Mouse (Mus musculus): Measurements from ENCODE around the gene Wipf2. TPM values are rescaled to one million over a fixed set of nuclear protein-coding genes. Genes with fewer than 3 reads are reported as not detected.

The Wipf2 gene
- polyA plus RNA-seq, 1 experiment from 2014 or later: 3.0 TPM

- peaks cover 16% of the 10 kb centered on the region; the same call in 1 of the 2 replicates for H3K27me3 ChIP-seq (replicated peaks)
- no peak overlapping the region for H3K4me2 ChIP-seq
- H3K27ac ChIP-seq (ENCODE audit: poor library complexity, severe bottlenecking): no peak overlapping the region
- ATAC-seq (ENCODE audit: insufficient number of reproducible peaks, low FRiP score): no peak
- no peaks in the 10 kb centered on the region for H3K36me3 ChIP-seq
- H3K4me1 ChIP-seq (replicated peaks): peaks cover 23% of the 10 kb centered on the region
- no peaks in the 10 kb centered on the region for H3K9me3 ChIP-seq (replicated peaks)
- WGBS: 89% methylated on average over 2 of the region's 2 CpGs
- H3K9ac ChIP-seq: no peak overlapping the region
- no peak overlapping the region for H3K4me3 ChIP-seq
These were observed 8.8 kb upstream of the Wipf2 start for GRCm38 (mm10) chr11:98854659-98855058.

- Histone ChIP-seq H3K9me3 (replicated peaks) (no peaks in the 10 kb centered on the region), H3K9ac (no peak overlapping the region), H3K27me3 (replicated peaks) (no peaks in the 10 kb centered on the region), H3K4me2 (no peak overlapping the region), H3K36me3 (no peaks in the 10 kb centered on the region), H3K27ac (ENCODE audit: poor library complexity, severe bottlenecking) (no peak overlapping the region), H3K4me3 (no peak overlapping the region), H3K4me1 (replicated peaks) (peaks cover 7% of the 10 kb centered on the region)
- 31% methylated on average over 14 of the region's 14 CpGs for WGBS
- ATAC-seq (ENCODE audit: insufficient number of reproducible peaks, low FRiP score): no peak
These were observed 4.4 kb upstream of the Wipf2 start for GRCm38 (mm10) chr11:98858759-98859731.

GRCm38 (mm10) chr11:98863751-98864429 is 452 bp downstream of the Wipf2 start:
- no peaks in the 10 kb centered on the region for H3K27me3 ChIP-seq (replicated peaks)
- peak overlapping the region; percentile 94 for H3K27ac ChIP-seq (ENCODE audit: poor library complexity, severe bottlenecking)
- no peaks in the 10 kb centered on the region for H3K9me3 ChIP-seq (replicated peaks)
- under 1% methylated on average over 39 of the region's 39 CpGs for WGBS
- peak overlapping the region; percentile 87 for H3K9ac ChIP-seq
- H3K4me3 ChIP-seq: peak overlapping the region; percentile 93
- peak overlapping the region; percentile 93 for H3K4me2 ChIP-seq
- H3K36me3 ChIP-seq: peaks cover 25% of the 10 kb centered on the region
- peaks cover 19% of the 10 kb centered on the region for H3K4me1 ChIP-seq (replicated peaks)
- ATAC-seq (ENCODE audit: insufficient number of reproducible peaks, low FRiP score): peak; percentile 68

GRCm38 (mm10) chr11:98867293-98867692 is 3.9 kb downstream of the Wipf2 start:
- H3K4me2 ChIP-seq: no peak overlapping the region
- H3K4me1 ChIP-seq (replicated peaks): peaks cover 36% of the 10 kb centered on the region
- no peak for ATAC-seq (ENCODE audit: insufficient number of reproducible peaks, low FRiP score)
- H3K36me3 ChIP-seq: peaks cover 39% of the 10 kb centered on the region
- no peaks in the 10 kb centered on the region for H3K27me3 ChIP-seq (replicated peaks)
- no peak overlapping the region for H3K9ac ChIP-seq
- no peaks in the 10 kb centered on the region for H3K9me3 ChIP-seq (replicated peaks)
- no peak overlapping the region for H3K27ac ChIP-seq (ENCODE audit: poor library complexity, severe bottlenecking)
- WGBS: 83% methylated on average over 12 of the region's 12 CpGs
- H3K4me3 ChIP-seq: no peak overlapping the region

- Histone ChIP-seq H3K9ac (no peak overlapping the region), H3K36me3 (peaks cover 48% of the 10 kb centered on the region), H3K4me2 (no peak overlapping the region), H3K4me3 (no peak overlapping the region), H3K4me1 (replicated peaks) (peaks cover 33% of the 10 kb centered on the region), H3K27ac (ENCODE audit: poor library complexity, severe bottlenecking) (no peak overlapping the region), H3K27me3 (replicated peaks) (no peaks in the 10 kb centered on the region), H3K9me3 (replicated peaks) (no peaks in the 10 kb centered on the region)
- WGBS: 90% methylated on average over 8 of the region's 8 CpGs
- ATAC-seq (ENCODE audit: insufficient number of reproducible peaks, low FRiP score): no peak
These were observed 6.5 kb downstream of the Wipf2 start for GRCm38 (mm10) chr11:98869906-98870305.

GRCm38 (mm10) chr11:98870791-98871190 is 7.4 kb downstream of the Wipf2 start:
- 74% methylated on average over 5 of the region's 5 CpGs for WGBS
- Histone ChIP-seq H3K4me3 (no peak overlapping the region), H3K9me3 (replicated peaks) (no peaks in the 10 kb centered on the region), H3K36me3 (peaks cover 48% of the 10 kb centered on the region), H3K9ac (no peak overlapping the region), H3K27ac (ENCODE audit: poor library complexity, severe bottlenecking) (no peak overlapping the region), H3K27me3 (replicated peaks) (no peaks in the 10 kb centered on the region), H3K4me2 (no peak overlapping the region), H3K4me1 (replicated peaks) (peaks cover 33% of the 10 kb centered on the region)
- no peak for ATAC-seq (ENCODE audit: insufficient number of reproducible peaks, low FRiP score)

- H3K4me1 ChIP-seq (replicated peaks): peaks cover 33% of the 10 kb centered on the region
- H3K4me2 ChIP-seq: no peak overlapping the region
- no peak overlapping the region for H3K4me3 ChIP-seq
- no peaks in the 10 kb centered on the region for H3K27me3 ChIP-seq (replicated peaks)
- peak overlapping the region; percentile 82 for H3K27ac ChIP-seq (ENCODE audit: poor library complexity, severe bottlenecking)
- no peak overlapping the region for H3K9ac ChIP-seq
- H3K9me3 ChIP-seq (replicated peaks): no peaks in the 10 kb centered on the region
- WGBS: 57% methylated on average over 4 of the region's 4 CpGs
- no peak for ATAC-seq (ENCODE audit: insufficient number of reproducible peaks, low FRiP score)
- H3K36me3 ChIP-seq: peaks cover 47% of the 10 kb centered on the region
These were observed 8.0 kb downstream of the Wipf2 start for GRCm38 (mm10) chr11:98871416-98871815.

GRCm38 (mm10) chr11:98872040-98872439 is 8.6 kb downstream of the Wipf2 start:
- Histone ChIP-seq H3K9ac (peak overlapping the region; percentile 37; the same call in 1 of the 2 replicates), H3K27me3 (replicated peaks) (no peaks in the 10 kb centered on the region), H3K27ac (ENCODE audit: poor library complexity, severe bottlenecking) (peak overlapping the region; percentile 82), H3K4me1 (replicated peaks) (peaks cover 33% of the 10 kb centered on the region), H3K36me3 (peaks cover 41% of the 10 kb centered on the region), H3K4me3 (no peak overlapping the region), H3K9me3 (replicated peaks) (no peaks in the 10 kb centered on the region), H3K4me2 (no peak overlapping the region)
- 38% methylated on average over 4 of the region's 4 CpGs for WGBS
- no peak for ATAC-seq (ENCODE audit: insufficient number of reproducible peaks, low FRiP score)

- WGBS: 89% methylated on average over 9 of the region's 9 CpGs
- Histone ChIP-seq H3K4me1 (replicated peaks) (peaks cover 28% of the 10 kb centered on the region), H3K4me2 (no peak overlapping the region), H3K9ac (no peak overlapping the region), H3K36me3 (peaks cover 22% of the 10 kb centered on the region), H3K9me3 (replicated peaks) (no peaks in the 10 kb centered on the region), H3K4me3 (no peak overlapping the region), H3K27ac (ENCODE audit: poor library complexity, severe bottlenecking) (no peak overlapping the region), H3K27me3 (replicated peaks) (no peaks in the 10 kb centered on the region)
- ATAC-seq (ENCODE audit: insufficient number of reproducible peaks, low FRiP score): no peak
These were observed 10.5 kb downstream of the Wipf2 start for GRCm38 (mm10) chr11:98873900-98874299.

- peaks cover 16% of the 10 kb centered on the region for H3K36me3 ChIP-seq
- H3K9ac ChIP-seq: no peak overlapping the region
- H3K9me3 ChIP-seq (replicated peaks): no peaks in the 10 kb centered on the region
- no peak overlapping the region for H3K4me3 ChIP-seq
- no peak overlapping the region for H3K27ac ChIP-seq (ENCODE audit: poor library complexity, severe bottlenecking)
- WGBS: 88% methylated on average over 9 of the region's 9 CpGs
- H3K4me1 ChIP-seq (replicated peaks): peaks cover 14% of the 10 kb centered on the region
- ATAC-seq (ENCODE audit: insufficient number of reproducible peaks, low FRiP score): no peak
- no peaks in the 10 kb centered on the region for H3K27me3 ChIP-seq (replicated peaks)
- no peak overlapping the region for H3K4me2 ChIP-seq
These were observed 13.6 kb downstream of the Wipf2 start for GRCm38 (mm10) chr11:98877001-98877400.

GRCm38 (mm10) chr11:98887703-98888102 is 24.3 kb downstream of the Wipf2 start:
- Histone ChIP-seq H3K36me3 (peaks cover 73% of the 10 kb centered on the region), H3K27ac (ENCODE audit: poor library complexity, severe bottlenecking) (no peak overlapping the region), H3K27me3 (replicated peaks) (no peaks in the 10 kb centered on the region), H3K9ac (no peak overlapping the region), H3K4me2 (no peak overlapping the region), H3K9me3 (replicated peaks) (no peaks in the 10 kb centered on the region), H3K4me3 (no peak overlapping the region), H3K4me1 (replicated peaks) (peaks cover 9% of the 10 kb centered on the region)
- no peak for ATAC-seq (ENCODE audit: insufficient number of reproducible peaks, low FRiP score)
- 90% methylated on average over 3 of the region's 3 CpGs for WGBS
